Mouse (Mus musculus): ENCODE measurements around the gene Nck2.
"Not testable (repeated sequence)": the region's sequence is repeated elsewhere in the genome, so short reads cannot be mapped to it uniquely, and the experiment has no call there.

Nck2 gene

GRCm38 (mm10) chr1:43501920-43502791, 57.8 kb downstream of the Nck2 start:
- no peak for DNase-seq (ENCODE audit: low spot score)

GRCm38 (mm10) chr1:43502792-43503146, 58.4 kb downstream of the Nck2 start:
- DNase-seq (ENCODE audit: low spot score) = no peak

- no peak for DNase-seq (ENCODE audit: low spot score)
These were observed 58.9 kb downstream of the Nck2 start for GRCm38 (mm10) chr1:43503261-43503660.

GRCm38 (mm10) chr1:43503676-43504075, 59.3 kb downstream of the Nck2 start:
- no peak for DNase-seq (ENCODE audit: low spot score)

GRCm38 (mm10) chr1:43504235-43504634, 59.9 kb downstream of the Nck2 start:
- DNase-seq (ENCODE audit: low spot score) = no peak

- DNase-seq (ENCODE audit: low spot score) = no peak
These were observed 62.3 kb downstream of the Nck2 start for GRCm38 (mm10) chr1:43506638-43507037.

GRCm38 (mm10) chr1:43507809-43508208, 63.4 kb downstream of the Nck2 start:
- DNase-seq (ENCODE audit: low spot score) = no peak

- no peak for DNase-seq (ENCODE audit: low spot score)
These were observed 66.9 kb downstream of the Nck2 start for GRCm38 (mm10) chr1:43511256-43511655.

- DNase-seq (ENCODE audit: low spot score) = no peak
These were observed 67.3 kb downstream of the Nck2 start for GRCm38 (mm10) chr1:43511667-43512066.

GRCm38 (mm10) chr1:43517405-43517804, 73.0 kb downstream of the Nck2 start:
- no peak for DNase-seq (ENCODE audit: low spot score)

GRCm38 (mm10) chr1:43520216-43520988, 76.0 kb downstream of the Nck2 start:
- DNase-seq (ENCODE audit: low spot score) = no peak

- no peak for DNase-seq (ENCODE audit: low spot score)
These were observed 76.6 kb downstream of the Nck2 start for GRCm38 (mm10) chr1:43520989-43521371.

- DNase-seq (ENCODE audit: low spot score) = no peak
These were observed 77.1 kb downstream of the Nck2 start for GRCm38 (mm10) chr1:43521512-43521911.

GRCm38 (mm10) chr1:43521950-43522349, 77.6 kb downstream of the Nck2 start:
- DNase-seq (ENCODE audit: low spot score) = no peak

- no peak for DNase-seq (ENCODE audit: low spot score)
These were observed 78.6 kb downstream of the Nck2 start for GRCm38 (mm10) chr1:43522976-43523375.

- DNase-seq (ENCODE audit: low spot score) = no peak
These were observed 80.0 kb downstream of the Nck2 start for GRCm38 (mm10) chr1:43524332-43524731.

GRCm38 (mm10) chr1:43528275-43528674, 83.9 kb downstream of the Nck2 start:
- no peak for DNase-seq (ENCODE audit: low spot score)

GRCm38 (mm10) chr1:43529086-43529485, 84.7 kb downstream of the Nck2 start:
- DNase-seq (ENCODE audit: low spot score) = no peak

- no peak for DNase-seq (ENCODE audit: low spot score)
These were observed 86.1 kb downstream of the Nck2 start for GRCm38 (mm10) chr1:43530295-43531020.

- DNase-seq (ENCODE audit: low spot score) = no peak
These were observed 86.9 kb downstream of the Nck2 start for GRCm38 (mm10) chr1:43531307-43531706.

GRCm38 (mm10) chr1:43532279-43532678, 87.9 kb downstream of the Nck2 start:
- DNase-seq (ENCODE audit: low spot score) = no peak

- DNase-seq (ENCODE audit: low spot score) = not testable (repeated sequence)
These were observed 89.1 kb downstream of the Nck2 start for GRCm38 (mm10) chr1:43533497-43533896.

All from ovary, postnatal 36 days (tissue).